Mouse (Mus musculus): ENCODE results near the gene Ip6k1.

Gene Ip6k1

GRCm38 (mm10) chr9:108058291-108058690 is 56.0 kb downstream of the Ip6k1 start:
- WGBS, result 94% methylated on average over 9 of the region's 9 CpGs

GRCm38 (mm10) chr9:108062142-108062541 is 59.8 kb downstream of the Ip6k1 start:
- 92% methylated on average over 3 of the region's 3 CpGs for WGBS

GRCm38 (mm10) chr9:108063361-108063760 is 61.1 kb downstream of the Ip6k1 start:
- 91% methylated on average over 12 of the region's 12 CpGs for WGBS

- WGBS, result 34% methylated on average over 5 of the region's 5 CpGs
These were observed 63.2 kb downstream of the Ip6k1 start for GRCm38 (mm10) chr9:108065491-108066011.

- WGBS, result 81% methylated on average over 7 of the region's 7 CpGs
These were observed 64.9 kb downstream of the Ip6k1 start for GRCm38 (mm10) chr9:108067199-108067598.

- 25% methylated on average over 8 of the region's 8 CpGs for WGBS
These were observed 65.6 kb downstream of the Ip6k1 start for GRCm38 (mm10) chr9:108067900-108068299.

GRCm38 (mm10) chr9:108069007-108069406 is 66.7 kb downstream of the Ip6k1 start:
- 91% methylated on average over 9 of the region's 9 CpGs for WGBS

GRCm38 (mm10) chr9:108069529-108069928 is 67.2 kb downstream of the Ip6k1 start:
- WGBS, result 81% methylated on average over 7 of the region's 7 CpGs

GRCm38 (mm10) chr9:108071801-108072200 is 69.5 kb downstream of the Ip6k1 start:
- 89% methylated on average over 4 of the region's 4 CpGs for WGBS

- WGBS, result 67% methylated on average over 9 of the region's 9 CpGs
These were observed 70.2 kb downstream of the Ip6k1 start for GRCm38 (mm10) chr9:108072481-108072924.

- WGBS, result 65% methylated on average over 7 of the region's 7 CpGs
These were observed 71.0 kb downstream of the Ip6k1 start for GRCm38 (mm10) chr9:108073141-108073930.

GRCm38 (mm10) chr9:108080168-108080567 is 77.9 kb downstream of the Ip6k1 start, which contains the start of gene Mst1:
Gene Mst1 (plus strand): TSS chr9:108080436.
- 86% methylated on average over 5 of the region's 5 CpGs for WGBS

- WGBS, result 12% methylated on average over 19 of the region's 19 CpGs
These were observed 80.2 kb downstream of the Ip6k1 start for GRCm38 (mm10) chr9:108082549-108082948.

- 53% methylated on average over 12 of the region's 12 CpGs for WGBS
These were observed 80.7 kb downstream of the Ip6k1 start, which contains the start of gene Rnf123 for GRCm38 (mm10) chr9:108082988-108083431. Gene Rnf123 (minus strand): TSS chr9:108083346.

- 91% methylated on average over 6 of the region's 6 CpGs for WGBS
These were observed 81.3 kb downstream of the Ip6k1 start for GRCm38 (mm10) chr9:108083561-108083960.

GRCm38 (mm10) chr9:108085261-108085660 is 83.0 kb downstream of the Ip6k1 start:
- WGBS, result 93% methylated on average over 4 of the region's 4 CpGs

GRCm38 (mm10) chr9:108090611-108091120 is 88.4 kb downstream of the Ip6k1 start:
- 98% methylated on average over 7 of the region's 7 CpGs for WGBS

- whole genome bisulfite sequencing, result 68% methylated on average over 10 of the region's 10 CpGs
These were observed 91.3 kb downstream of the Ip6k1 start for GRCm38 (mm10) chr9:108093586-108093985.

GRCm38 (mm10) chr9:108094184-108094941 is 92.1 kb downstream of the Ip6k1 start, which contains the start of gene Apeh:
Gene Apeh (minus strand): TSS chr9:108094606.
- WGBS, result 3% methylated on average over 52 of the region's 52 CpGs

GRCm38 (mm10) chr9:108094998-108095411 is 92.7 kb downstream of the Ip6k1 start:
- WGBS, result under 1% methylated on average over 16 of the region's 16 CpGs

- 9% methylated on average over 3 of the region's 3 CpGs for WGBS
These were observed 93.2 kb downstream of the Ip6k1 start for GRCm38 (mm10) chr9:108095518-108095917.

Data from cerebral cortex, adult 2 months (tissue).